In genomic region chr9:118863528-118863927, GRCm38 (mm10) we compare ENCODE assay signal across 18 mouse cellular contexts.
"Had no signal": no experiment of that assay in that cellular context is flagged by ENCODE, and none has a peak within 500 bp of the region (broad histone marks: within the 10 kb centered on the region; RNA-seq: fewer than 3 reads in every experiment).

No protein-coding gene starts in this region.

- H3K4me3 ChIP-seq: layer of hippocampus, adult 2 months; liver, embryonic 13.5 days; lung, embryonic 15.5 days; megakaryocyte, embryonic 14.5 days; midbrain, embryonic 15.5 days; neural tube, embryonic 12.5 days; stomach, embryonic 15.5 days had no signal

- H3K27me3 ChIP-seq: liver, embryonic 13.5 days; lung, embryonic 15.5 days; midbrain, embryonic 15.5 days; neural tube, embryonic 12.5 days; stomach, embryonic 15.5 days had no signal

- H3K4me1 ChIP-seq: megakaryocyte, embryonic 14.5 days; midbrain, embryonic 15.5 days had no signal

- H3K36me3 ChIP-seq: liver, embryonic 13.5 days; lung, embryonic 15.5 days; midbrain, embryonic 15.5 days; neural tube, embryonic 12.5 days; stomach, embryonic 15.5 days had no signal

- H3K27ac ChIP-seq: layer of hippocampus, adult 2 months; liver, embryonic 13.5 days; lung, embryonic 15.5 days; macrophage; midbrain, embryonic 15.5 days; neural tube, embryonic 12.5 days; stomach, embryonic 15.5 days had no signal

- H3K4me2 ChIP-seq: liver, embryonic 13.5 days; lung, embryonic 15.5 days; midbrain, embryonic 11.5 days; midbrain, embryonic 15.5 days; neural tube, embryonic 12.5 days; stomach, embryonic 15.5 days had no signal

- DNase-seq: kidney, postnatal 10 days; kidney, postnatal 4 days; left cerebral cortex, postnatal 4 days; liver; liver, embryonic 13.5 days; liver, postnatal 0 days; lung, postnatal 14 days; right cerebral cortex, postnatal 14 days; thymus, adult 2 months; thymus, postnatal 25 days had no signal

- ATAC-seq: liver, postnatal 0 days; midbrain, embryonic 15.5 days had no signal

- H3K9ac ChIP-seq: liver, embryonic 13.5 days; liver, postnatal 0 days; lung, embryonic 15.5 days; midbrain, embryonic 15.5 days; neural tube, embryonic 12.5 days; stomach, embryonic 15.5 days had no signal

- H3K9me3 ChIP-seq: liver, embryonic 13.5 days; lung, embryonic 15.5 days; megakaryocyte, embryonic 14.5 days; midbrain, embryonic 15.5 days; neural tube, embryonic 12.5 days; stomach, embryonic 15.5 days had no signal
